Mouse (Mus musculus) hematopoietic stem cell, adult 5-6 weeks (primary cell): ENCODE measurements around the gene Zfp90. TPM values are rescaled to one million over a fixed set of nuclear protein-coding genes. Genes with fewer than 3 reads are reported as not detected.

Experiments
- total RNA-seq: library from RNA; stranded (forward); fragments of 172-1452, 232-1000 nt; gene quantifications from 2 replicates; pipeline ENCODE4 v1.2.3, GENCODE M21; 2017

The Zfp90 gene
- total RNA-seq, 1 experiment from 2014 or later: 16.1 TPM

Other genes starting within 250 kb of the Zfp90 start
- 21.6 and 23.8 TPM in 2 replicates for gene Slc7a6, start 246.5 kb upstream of the Zfp90 start, total RNA-seq
- 42.8 and 50.0 TPM in 2 replicates for gene Slc7a6os, start 204.4 kb upstream of the Zfp90 start, total RNA-seq
- gene Prmt7, start 204.4 kb upstream of the Zfp90 start, total RNA-seq: 26.3 and 34.3 TPM in 2 replicates
- 0.25 and 0.31 TPM in 2 replicates for gene Smpd3, start 77.3 kb upstream of the Zfp90 start, total RNA-seq
- gene 6030452D12Rik, start 85.2 kb downstream of the Zfp90 start, total RNA-seq: not detected in 2 replicates
- not detected in 2 replicates for gene Cdh3, start 95.6 kb downstream of the Zfp90 start, total RNA-seq
- gene Gm10073, start 158.1 kb downstream of the Zfp90 start, total RNA-seq: 11.4 and 20.0 TPM in 2 replicates
- 0.60 and 0.88 TPM in 2 replicates for gene Cdh1, start 188.0 kb downstream of the Zfp90 start, total RNA-seq